Mouse (Mus musculus): ENCODE data around the gene Cemip. TPM values are rescaled to one million over a fixed set of nuclear protein-coding genes. Genes with fewer than 3 reads are reported as not detected.
A peak's percentile ranks its signal among the peaks of the same experiment; 100 is the strongest.

Cemip gene
- polyA plus RNA-seq, 1 experiment: 11.2 TPM

GRCm38 (mm10) chr7:84088191-84088590 lies 1.9 kb upstream of the Cemip start:
- H3K79me2 ChIP-seq (ENCODE audit: control insufficient read depth, insufficient read depth): no peaks in the 10 kb centered on the region

GRCm38 (mm10) chr7:84085049-84085945 lies 1.0 kb downstream of the Cemip start:
- Histone ChIP-seq H3K4me3 (peak overlapping the region; percentile 32), H3K4me2 (ENCODE audit: low read depth) (peak overlapping the region; percentile 80), H3K27me3 (ENCODE audit: control insufficient read depth, insufficient read depth, insufficient read length) (no peaks in the 10 kb centered on the region), H3ac (ENCODE audit: control insufficient read depth, insufficient read length) (no peak overlapping the region), H3K36me3 (ENCODE audit: control insufficient read depth, insufficient read depth) (no peaks in the 10 kb centered on the region), H3K79me2 (ENCODE audit: control insufficient read depth, insufficient read depth) (no peaks in the 10 kb centered on the region)
- TF ChIP-seq REST (IDR thresholded peaks at IDR 0.05; ENCODE audit: insufficient read depth, insufficient read length): peak; percentile 97
- TF ChIP-seq MAX (IDR thresholded peaks at IDR 0.05; ENCODE audit: low read depth): no peak
- TF ChIP-seq USF1 (IDR thresholded peaks at IDR 0.05; ENCODE audit: low read depth): no peak
- TF ChIP-seq E2F4 (IDR thresholded peaks at IDR 0.05; ENCODE audit: insufficient read depth): no peak
- TF ChIP-seq TCF12 (IDR thresholded peaks at IDR 0.05; ENCODE audit: insufficient read depth, poor library complexity, severe bottlenecking): no peak
- no peak for TF ChIP-seq SRF (IDR thresholded peaks at IDR 0.05; ENCODE audit: control insufficient read depth, insufficient read length, low read depth)
- TF ChIP-seq MYOD1 (IDR thresholded peaks at IDR 0.05; ENCODE audit: control insufficient read depth in 1 of 3, insufficient read length in 2 of 3, low read depth in 2 of 3): peak in 1 of 3 experiments; percentile 9
- no peak for TF ChIP-seq POLR2A (IDR thresholded peaks at IDR 0.05; ENCODE audit: insufficient read length, low read depth)
- TF ChIP-seq MYOG (IDR thresholded peaks at IDR 0.05; ENCODE audit: control insufficient read depth in 1 of 3, insufficient read depth in 1 of 3, insufficient read length in 2 of 3, low read depth in 2 of 3): no peak
- TF ChIP-seq TCF3 (IDR thresholded peaks at IDR 0.05; ENCODE audit: insufficient read length, low read depth): no peak
- no peak for TF ChIP-seq CEBPB (IDR thresholded peaks at IDR 0.05; ENCODE audit: insufficient read depth, poor library complexity, severe bottlenecking)

More at GRCm38 (mm10) chr7:84088191-84088590, 1.9 kb upstream of the Cemip start:
- TF ChIP-seq REST (IDR thresholded peaks at IDR 0.05; ENCODE audit: insufficient read depth, insufficient read length) (no peak), SRF (IDR thresholded peaks at IDR 0.05; ENCODE audit: control insufficient read depth, insufficient read length, low read depth) (no peak), POLR2AphosphoS2 (IDR thresholded peaks at IDR 0.05; ENCODE audit: insufficient read length, low read depth) (no peak), TCF12 (IDR thresholded peaks at IDR 0.05; ENCODE audit: insufficient read depth, poor library complexity, severe bottlenecking) (no peak), POLR2A (IDR thresholded peaks at IDR 0.05; ENCODE audit: insufficient read length, low read depth) (no peak), MYOD1 (IDR thresholded peaks at IDR 0.05; ENCODE audit: control insufficient read depth in 1 of 3, insufficient read length in 2 of 3, low read depth in 2 of 3) (no peak), TCF3 (IDR thresholded peaks at IDR 0.05; ENCODE audit: insufficient read length, low read depth) (no peak), E2F4 (IDR thresholded peaks at IDR 0.05; ENCODE audit: insufficient read depth) (no peak)
- no peak overlapping the region for H3ac ChIP-seq (ENCODE audit: control insufficient read depth, insufficient read length)
- H3K4me3 ChIP-seq: no peak overlapping the region
- no peaks in the 10 kb centered on the region for H3K36me3 ChIP-seq (ENCODE audit: control insufficient read depth, insufficient read depth)
- H3K4me2 ChIP-seq (ENCODE audit: low read depth): peak overlapping the region; percentile 27
- H3K27me3 ChIP-seq (ENCODE audit: control insufficient read depth, insufficient read depth, insufficient read length): no peaks in the 10 kb centered on the region

GRCm38 (mm10) chr7:84077257-84078013 lies 8.9 kb downstream of the Cemip start:
- Histone ChIP-seq H3ac (ENCODE audit: control insufficient read depth, insufficient read length) (no peak overlapping the region), H3K36me3 (ENCODE audit: control insufficient read depth, insufficient read depth) (peaks cover 4% of the 10 kb centered on the region), H3K27me3 (ENCODE audit: control insufficient read depth, insufficient read depth, insufficient read length) (no peaks in the 10 kb centered on the region), H3K4me2 (ENCODE audit: low read depth) (peak overlapping the region; percentile 61), H3K79me2 (ENCODE audit: control insufficient read depth, insufficient read depth) (peaks cover under 1% of the 10 kb centered on the region), H3K4me3 (no peak overlapping the region)
- TF ChIP-seq MYOG (IDR thresholded peaks at IDR 0.05; ENCODE audit: control insufficient read depth in 1 of 3, insufficient read depth in 1 of 3, insufficient read length in 2 of 3, low read depth in 2 of 3): peak; percentile 23 to 76 (median 30)
- TF ChIP-seq MYOD1 (IDR thresholded peaks at IDR 0.05; ENCODE audit: control insufficient read depth in 1 of 3, insufficient read length in 2 of 3, low read depth in 2 of 3): peak in 2 of 3 experiments; percentile 69 to 77
- TF ChIP-seq TCF12 (IDR thresholded peaks at IDR 0.05; ENCODE audit: insufficient read depth, poor library complexity, severe bottlenecking): peak; percentile 24
- TF ChIP-seq SRF (IDR thresholded peaks at IDR 0.05; ENCODE audit: control insufficient read depth, insufficient read length, low read depth): no peak

GRCm38 (mm10) chr7:84074266-84074665 lies 12.0 kb downstream of the Cemip start:
- Histone ChIP-seq H3ac (ENCODE audit: control insufficient read depth, insufficient read length) (no peak overlapping the region), H3K79me2 (ENCODE audit: control insufficient read depth, insufficient read depth) (peaks cover 3% of the 10 kb centered on the region), H3K36me3 (ENCODE audit: control insufficient read depth, insufficient read depth) (peaks cover 7% of the 10 kb centered on the region), H3K27me3 (ENCODE audit: control insufficient read depth, insufficient read depth, insufficient read length) (no peaks in the 10 kb centered on the region), H3K4me3 (no peak overlapping the region), H3K4me2 (ENCODE audit: low read depth) (no peak overlapping the region)
- TF ChIP-seq MYOD1 (IDR thresholded peaks at IDR 0.05; ENCODE audit: control insufficient read depth in 1 of 3, insufficient read length in 2 of 3, low read depth in 2 of 3) (no peak), MAX (IDR thresholded peaks at IDR 0.05; ENCODE audit: low read depth) (no peak), SRF (IDR thresholded peaks at IDR 0.05; ENCODE audit: control insufficient read depth, insufficient read length, low read depth) (no peak), REST (IDR thresholded peaks at IDR 0.05; ENCODE audit: insufficient read depth, insufficient read length) (no peak), USF1 (IDR thresholded peaks at IDR 0.05; ENCODE audit: low read depth) (no peak), CEBPB (IDR thresholded peaks at IDR 0.05; ENCODE audit: insufficient read depth, poor library complexity, severe bottlenecking) (no peak), MYOG (IDR thresholded peaks at IDR 0.05; ENCODE audit: control insufficient read depth in 1 of 3, insufficient read depth in 1 of 3, insufficient read length in 2 of 3, low read depth in 2 of 3) (no peak), POLR2A (IDR thresholded peaks at IDR 0.05; ENCODE audit: insufficient read length, low read depth) (no peak), TCF12 (IDR thresholded peaks at IDR 0.05; ENCODE audit: insufficient read depth, poor library complexity, severe bottlenecking) (no peak), E2F4 (IDR thresholded peaks at IDR 0.05; ENCODE audit: insufficient read depth) (no peak), TCF3 (IDR thresholded peaks at IDR 0.05; ENCODE audit: insufficient read length, low read depth) (no peak), POLR2AphosphoS2 (IDR thresholded peaks at IDR 0.05; ENCODE audit: insufficient read length, low read depth) (no peak)
